Mouse (Mus musculus): Measurements from ENCODE around the gene Zcchc13. TPM values are rescaled to one million over a fixed set of nuclear protein-coding genes. Genes with fewer than 3 reads are reported as not detected.

Zcchc13 gene
- polyA plus RNA-seq, 1 experiment from 2014 or later = not detected

DNA sequence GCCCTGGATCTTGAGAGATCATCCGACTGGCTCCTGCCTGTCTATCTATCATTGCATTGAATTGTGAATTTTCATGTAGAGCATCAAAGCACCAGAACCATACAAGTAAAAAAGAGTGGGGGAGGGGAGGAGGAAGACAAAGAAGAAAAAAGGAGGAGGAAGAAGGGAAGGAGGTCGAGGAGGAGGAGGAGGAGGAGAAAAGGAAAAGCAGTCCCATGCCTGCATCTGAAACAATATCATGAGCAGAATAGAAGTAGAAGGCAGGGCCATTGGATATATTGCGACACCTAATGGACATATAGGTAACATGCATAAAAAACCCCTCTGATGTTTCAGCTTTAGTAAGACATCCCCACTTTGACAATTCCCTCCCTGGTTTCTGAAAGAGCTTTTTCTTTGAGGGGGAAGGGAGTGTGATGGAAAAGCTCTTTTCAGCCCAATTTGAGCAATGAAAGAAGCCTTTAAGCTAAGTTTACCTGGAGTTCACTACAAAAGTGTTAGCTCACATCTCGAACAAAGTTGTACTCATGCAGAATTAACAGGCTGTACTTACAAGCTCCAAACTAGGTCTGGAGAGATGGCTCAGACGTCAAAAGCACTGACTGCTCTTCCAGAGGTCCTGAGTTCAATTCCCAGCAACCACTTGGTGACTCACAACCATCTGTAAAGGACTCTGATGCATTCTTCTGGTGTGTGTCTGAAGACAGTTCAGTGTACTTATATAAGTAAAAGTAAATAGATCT, 5.8 kb upstream of the Zcchc13 start:
- no peaks in the 10 kb centered on the region for H3K36me3 ChIP-seq (ENCODE audit: control insufficient read depth, insufficient read depth)
- peaks cover 6% of the 10 kb centered on the region for H3K27me3 ChIP-seq (ENCODE audit: control insufficient read depth, insufficient read depth, low read depth, low read length)
- no peak overlapping the region for H3K4me3 ChIP-seq (ENCODE audit: low read depth, low read length)
- no peak for ATAC-seq (ENCODE audit: low read depth)
- H3K9me3 ChIP-seq (replicated peaks; ENCODE audit: control insufficient read depth, low read length) = no peaks in the 10 kb centered on the region
- WGBS (ENCODE audit: insufficient replicate concordance) = 27% methylated on average over 5 of the region's 5 CpGs
- H3K4me1 ChIP-seq (ENCODE audit: control insufficient read depth, low read depth, low read length) = peaks cover 7% of the 10 kb centered on the region
- no peak overlapping the region for H3K9ac ChIP-seq (ENCODE audit: low read depth, low read length)
- H3K27ac ChIP-seq (ENCODE audit: low read length) = no peak overlapping the region
- H3K4me2 ChIP-seq (ENCODE audit: low read depth, low read length) = no peak overlapping the region

GRCm38 (mm10) chrX:103628890-103629289, 1.5 kb upstream of the Zcchc13 start:
- Histone ChIP-seq H3K27ac (ENCODE audit: low read length) (no peak overlapping the region), H3K9me3 (replicated peaks; ENCODE audit: control insufficient read depth, low read length) (no peaks in the 10 kb centered on the region), H3K4me2 (ENCODE audit: low read depth, low read length) (no peak overlapping the region), H3K36me3 (ENCODE audit: control insufficient read depth, insufficient read depth) (no peaks in the 10 kb centered on the region), H3K4me3 (ENCODE audit: low read depth, low read length) (no peak overlapping the region), H3K27me3 (ENCODE audit: control insufficient read depth, insufficient read depth, low read depth, low read length) (peaks cover 2% of the 10 kb centered on the region; the same call in 1 of the 2 replicates), H3K9ac (ENCODE audit: low read depth, low read length) (no peak overlapping the region), H3K4me1 (ENCODE audit: control insufficient read depth, low read depth, low read length) (no peaks in the 10 kb centered on the region; the same call in 1 of the 2 replicates)
- 51% methylated on average over 1 of the region's 1 CpGs for WGBS (ENCODE audit: insufficient replicate concordance)
- no peak for ATAC-seq (ENCODE audit: low read depth)

DNA sequence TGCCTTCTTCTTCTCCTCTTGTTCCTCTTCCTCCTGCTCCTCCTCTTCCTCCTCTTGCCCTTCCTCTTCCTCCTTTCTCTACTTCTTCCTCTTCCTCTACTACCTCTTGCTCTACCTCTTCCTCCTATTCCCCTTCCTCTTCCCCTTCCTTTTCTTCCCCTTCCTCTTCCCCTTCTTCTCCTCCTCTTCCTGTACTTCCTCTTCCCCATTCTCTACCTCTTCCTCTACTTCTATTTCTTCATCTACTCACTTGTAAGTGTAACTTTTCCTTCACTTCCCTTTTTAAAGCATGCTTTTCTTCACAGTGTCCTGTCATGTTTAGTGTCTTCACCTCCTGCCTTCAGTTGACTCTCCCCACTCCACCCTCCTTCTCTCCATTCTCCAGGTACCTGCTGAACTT, 3.5 kb downstream of the Zcchc13 start:
- Histone ChIP-seq H3K4me1 (ENCODE audit: control insufficient read depth, low read depth, low read length) (no peaks in the 10 kb centered on the region), H3K27me3 (ENCODE audit: control insufficient read depth, insufficient read depth, low read depth, low read length) (peaks cover 5% of the 10 kb centered on the region; the same call in 1 of the 2 replicates)
- ATAC-seq (ENCODE audit: low read depth) = no peak

DNA sequence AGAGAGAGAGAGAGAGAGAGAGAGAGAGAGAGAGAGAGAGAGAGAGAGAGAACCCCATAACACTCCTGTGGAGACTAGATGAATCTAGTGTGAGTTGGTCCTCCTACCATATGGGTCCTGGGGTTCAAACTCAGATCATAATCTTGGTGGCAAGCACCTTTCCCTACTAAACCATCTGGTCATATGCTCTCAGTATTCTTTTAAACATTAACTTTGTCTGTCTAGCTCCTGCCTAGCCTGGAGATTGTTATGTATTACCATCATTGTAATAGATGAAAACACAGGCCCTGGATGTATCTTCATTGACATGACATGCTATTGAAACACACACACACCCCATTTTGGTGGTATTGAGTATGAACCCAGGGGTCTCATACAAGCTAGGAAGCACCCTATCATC, 5.6 kb downstream of the Zcchc13 start:
- Histone ChIP-seq H3K9ac (ENCODE audit: low read depth, low read length) (no peak overlapping the region), H3K4me1 (ENCODE audit: control insufficient read depth, low read depth, low read length) (no peaks in the 10 kb centered on the region), H3K36me3 (ENCODE audit: control insufficient read depth, insufficient read depth) (no peaks in the 10 kb centered on the region), H3K4me3 (ENCODE audit: low read depth, low read length) (no peak overlapping the region), H3K4me2 (ENCODE audit: low read depth, low read length) (no peak overlapping the region), H3K27ac (ENCODE audit: low read length) (no peak overlapping the region), H3K27me3 (ENCODE audit: control insufficient read depth, insufficient read depth, low read depth, low read length) (peaks cover 2% of the 10 kb centered on the region; the same call in 1 of the 2 replicates), H3K9me3 (replicated peaks; ENCODE audit: control insufficient read depth, low read length) (no peaks in the 10 kb centered on the region)
- no peak for ATAC-seq (ENCODE audit: low read depth)

More for the DNA sequence above, 3.5 kb downstream of the Zcchc13 start:
- Histone ChIP-seq H3K9me3 (replicated peaks; ENCODE audit: control insufficient read depth, low read length) (no peaks in the 10 kb centered on the region), H3K9ac (ENCODE audit: low read depth, low read length) (no peak overlapping the region), H3K36me3 (ENCODE audit: control insufficient read depth, insufficient read depth) (no peaks in the 10 kb centered on the region), H3K27ac (ENCODE audit: low read length) (no peak overlapping the region), H3K4me2 (ENCODE audit: low read depth, low read length) (no peak overlapping the region), H3K4me3 (ENCODE audit: low read depth, low read length) (no peak overlapping the region)

DNA sequence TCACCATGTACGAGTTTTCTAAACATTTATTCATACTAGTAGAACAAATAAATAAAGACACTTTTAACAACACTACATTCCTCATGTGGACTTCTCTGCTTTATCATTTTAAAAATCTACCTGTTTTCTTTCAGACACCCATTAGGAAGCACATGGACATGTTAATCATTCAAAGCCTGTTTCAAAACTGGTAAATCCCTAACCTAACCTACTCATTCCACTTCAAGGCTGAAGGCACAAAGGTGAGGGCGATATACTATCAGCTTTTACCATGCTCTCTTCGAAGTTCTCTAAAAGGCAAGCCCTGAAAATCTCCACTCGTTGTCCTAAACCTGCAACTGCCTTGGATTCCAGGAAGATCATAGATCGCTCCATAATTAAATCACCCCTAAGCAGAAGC, 8.2 kb downstream of the Zcchc13 start:
- no peak for ATAC-seq (ENCODE audit: low read depth)
- Histone ChIP-seq H3K4me3 (ENCODE audit: low read depth, low read length) (no peak overlapping the region), H3K27ac (ENCODE audit: low read length) (no peak overlapping the region), H3K9me3 (replicated peaks; ENCODE audit: control insufficient read depth, low read length) (no peaks in the 10 kb centered on the region), H3K36me3 (ENCODE audit: control insufficient read depth, insufficient read depth) (no peaks in the 10 kb centered on the region), H3K27me3 (ENCODE audit: control insufficient read depth, insufficient read depth, low read depth, low read length) (peaks cover 2% of the 10 kb centered on the region; the same call in 1 of the 2 replicates), H3K4me2 (ENCODE audit: low read depth, low read length) (no peak overlapping the region), H3K4me1 (ENCODE audit: control insufficient read depth, low read depth, low read length) (no peaks in the 10 kb centered on the region), H3K9ac (ENCODE audit: low read depth, low read length) (no peak overlapping the region)
- WGBS (ENCODE audit: insufficient replicate concordance) = 51% methylated on average over 5 of the region's 5 CpGs

GRCm38 (mm10) chrX:103644301-103644700, 13.9 kb downstream of the Zcchc13 start:
- H3K27me3 ChIP-seq (ENCODE audit: control insufficient read depth, insufficient read depth, low read depth, low read length) = no peaks in the 10 kb centered on the region
- no peaks in the 10 kb centered on the region for H3K4me1 ChIP-seq (ENCODE audit: control insufficient read depth, low read depth, low read length)
- no peak for ATAC-seq (ENCODE audit: low read depth)
- no peak overlapping the region for H3K4me2 ChIP-seq (ENCODE audit: low read depth, low read length)
- no peaks in the 10 kb centered on the region for H3K9me3 ChIP-seq (replicated peaks; ENCODE audit: control insufficient read depth, low read length)
- H3K9ac ChIP-seq (ENCODE audit: low read depth, low read length) = no peak overlapping the region
- WGBS (ENCODE audit: insufficient replicate concordance) = 42% methylated on average over 1 of the region's 1 CpGs
- H3K27ac ChIP-seq (ENCODE audit: low read length) = no peak overlapping the region
- no peak overlapping the region for H3K4me3 ChIP-seq (ENCODE audit: low read depth, low read length)
- H3K36me3 ChIP-seq (ENCODE audit: control insufficient read depth, insufficient read depth) = no peaks in the 10 kb centered on the region

DNA sequence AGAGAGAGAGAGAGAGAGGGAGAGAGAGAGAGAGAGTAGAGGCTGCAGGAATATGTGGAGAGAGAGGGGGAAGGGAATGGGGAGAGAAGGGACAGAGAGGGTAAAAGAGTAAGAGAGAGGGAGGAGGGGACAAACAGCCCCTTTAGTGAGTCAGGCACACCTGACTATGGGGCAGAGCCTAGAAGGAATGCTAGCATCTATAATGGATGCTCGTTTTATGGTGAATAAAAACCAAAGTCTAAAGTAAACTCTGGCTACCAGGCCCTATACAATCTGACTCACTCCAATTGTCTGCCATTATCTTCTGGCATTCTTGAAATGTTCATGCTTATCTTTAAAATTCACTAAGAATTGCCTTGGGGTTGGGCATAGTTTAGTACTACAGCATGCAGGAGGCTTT, 21.7 kb downstream of the Zcchc13 start:
- 25% methylated on average over 1 of the region's 1 CpGs for WGBS (ENCODE audit: insufficient replicate concordance)
- Histone ChIP-seq H3K9me3 (replicated peaks; ENCODE audit: control insufficient read depth, low read length) (no peaks in the 10 kb centered on the region), H3K4me2 (ENCODE audit: low read depth, low read length) (no peak overlapping the region), H3K27me3 (ENCODE audit: control insufficient read depth, insufficient read depth, low read depth, low read length) (no peaks in the 10 kb centered on the region; the same call in 1 of the 2 replicates), H3K4me1 (ENCODE audit: control insufficient read depth, low read depth, low read length) (no peaks in the 10 kb centered on the region), H3K36me3 (ENCODE audit: control insufficient read depth, insufficient read depth) (no peaks in the 10 kb centered on the region), H3K9ac (ENCODE audit: low read depth, low read length) (no peak overlapping the region), H3K27ac (ENCODE audit: low read length) (no peak overlapping the region), H3K4me3 (ENCODE audit: low read depth, low read length) (no peak overlapping the region)
- ATAC-seq (ENCODE audit: low read depth) = no peak

- ATAC-seq (ENCODE audit: low read depth) = no peak
- Histone ChIP-seq H3K4me3 (ENCODE audit: low read depth, low read length) (no peak overlapping the region), H3K4me1 (ENCODE audit: control insufficient read depth, low read depth, low read length) (no peaks in the 10 kb centered on the region), H3K27me3 (ENCODE audit: control insufficient read depth, insufficient read depth, low read depth, low read length) (no peaks in the 10 kb centered on the region; the same call in 1 of the 2 replicates), H3K27ac (ENCODE audit: low read length) (no peak overlapping the region), H3K4me2 (ENCODE audit: low read depth, low read length) (no peak overlapping the region), H3K9me3 (replicated peaks; ENCODE audit: control insufficient read depth, low read length) (no peaks in the 10 kb centered on the region), H3K9ac (ENCODE audit: low read depth, low read length) (no peak overlapping the region), H3K36me3 (ENCODE audit: control insufficient read depth, insufficient read depth) (no peaks in the 10 kb centered on the region)
- WGBS (ENCODE audit: insufficient replicate concordance) = 29% methylated on average over 2 of the region's 2 CpGs
Observed at GRCm38 (mm10) chrX:103653021-103653420, 22.6 kb downstream of the Zcchc13 start.

GRCm38 (mm10) chrX:103658985-103659384, 28.6 kb downstream of the Zcchc13 start:
- Histone ChIP-seq H3K9ac (ENCODE audit: low read depth, low read length) (no peak overlapping the region), H3K4me2 (ENCODE audit: low read depth, low read length) (no peak overlapping the region), H3K9me3 (replicated peaks; ENCODE audit: control insufficient read depth, low read length) (no peaks in the 10 kb centered on the region), H3K4me3 (ENCODE audit: low read depth, low read length) (no peak overlapping the region), H3K4me1 (ENCODE audit: control insufficient read depth, low read depth, low read length) (no peaks in the 10 kb centered on the region), H3K36me3 (ENCODE audit: control insufficient read depth, insufficient read depth) (no peaks in the 10 kb centered on the region), H3K27me3 (ENCODE audit: control insufficient read depth, insufficient read depth, low read depth, low read length) (no peaks in the 10 kb centered on the region; the same call in 1 of the 2 replicates), H3K27ac (ENCODE audit: low read length) (no peak overlapping the region)
- no peak for ATAC-seq (ENCODE audit: low read depth)
- WGBS (ENCODE audit: insufficient replicate concordance) = 56% methylated on average over 4 of the region's 4 CpGs

All from liver, embryonic 16.5 days (tissue).